Mouse (Mus musculus) embryonic facial prominence, embryonic 12.5 days (tissue): ENCODE data around the gene Srl. TPM values are rescaled to one million over a fixed set of nuclear protein-coding genes. Genes with fewer than 3 reads are reported as not detected.
A peak's percentile ranks its signal among the peaks of the same experiment; 100 is the strongest.

Experiments
- ATAC-seq: fragments of 200-750 bp; cut with Nextera tagmentation; 2 replicates; pipeline ENCODE4 v1.8.0; 2017; ENCODE audit not compliant: insufficient number of reproducible peaks, insufficient read depth, low FRiP score, low TSS enrichment
- H3K27ac ChIP-seq: fragments of 300-500 bp; sonication (generic); 2 replicates; pipeline ENCODE4 v1.5.1; 2016; ENCODE audit warnings: mild to moderate bottlenecking
- H3K27me3 ChIP-seq: fragments of 300-500 bp; sonication (generic); 2 replicates; pipeline ENCODE4 v1.6.1; 2016; ENCODE audit warnings: mild to moderate bottlenecking, moderate library complexity
- H3K36me3 ChIP-seq: fragments of 300-500 bp; sonication (generic); 2 replicates; pipeline ENCODE4 v1.6.1; 2016; ENCODE audit warnings: mild to moderate bottlenecking
- H3K4me1 ChIP-seq: fragments of 300-500 bp; sonication (generic); 2 replicates; pipeline ENCODE4 v1.6.1; 2016
- H3K4me2 ChIP-seq: fragments of 300-500 bp; sonication (generic); replicated peaks from 2 replicates; pipeline ENCODE4 v1.6.1; 2016; ENCODE audit warnings: mild to moderate bottlenecking, moderate library complexity
- H3K4me3 ChIP-seq: fragments of 300-500 bp; sonication (generic); 2 replicates; pipeline ENCODE4 v1.5.1; 2016; ENCODE audit warnings: mild to moderate bottlenecking
- H3K9ac ChIP-seq: fragments of 300-500 bp; sonication (generic); 2 replicates; pipeline ENCODE4 v1.6.1; 2016; ENCODE audit warnings: mild to moderate bottlenecking, moderate library complexity
- H3K9me3 ChIP-seq: fragments of 300-500 bp; sonication (generic); 2 replicates; pipeline ENCODE4 v1.6.1; 2016; ENCODE audit warnings: mild to moderate bottlenecking, moderate library complexity
- WGBS: fragments of 180-500 bp; shearing (Covaris S2); methylation state at CpG from one replicate; pipeline ENCODE4 v1.1.7; 2016; 5-methylcytosine and 5-hydroxymethylcytosine counted together
- polyA plus RNA-seq: library from polyadenylated mRNA; unstranded; fragments of >200 nt; fragmentation: Nextera tagmentation; extraction: Ambion mirVana; gene quantifications from 2 replicates; pipeline ENCODE4 v1.2.1, GENCODE M21; 2016

The Srl gene
- polyA plus RNA-seq, 1 experiment from 2014 or later = 31.9 TPM

DNA sequence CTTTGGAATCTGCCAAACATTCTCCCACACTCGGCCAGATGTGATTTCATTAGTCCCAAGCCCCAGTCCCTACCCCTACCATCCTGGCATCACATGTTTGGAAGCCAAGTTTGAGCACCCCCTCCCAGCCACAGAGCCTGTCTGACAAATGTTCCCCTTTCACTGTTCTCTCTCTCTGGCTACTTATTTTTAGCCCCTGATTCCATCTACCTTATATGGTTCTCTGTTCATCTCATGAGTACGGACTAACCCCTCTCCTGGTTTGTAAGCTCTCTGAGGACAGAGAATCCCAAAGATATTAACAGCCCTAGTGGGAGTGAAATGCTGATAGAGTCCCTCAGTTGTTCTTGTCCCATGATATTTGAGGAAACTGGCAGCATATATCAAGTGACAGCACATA is 30.2 kb downstream of the Srl start:
- H3K36me3 ChIP-seq = no peaks in the 10 kb centered on the region
- H3K27me3 ChIP-seq = no peaks in the 10 kb centered on the region
- no peaks in the 10 kb centered on the region for H3K9me3 ChIP-seq
- H3K9ac ChIP-seq = no peak overlapping the region
- WGBS = 76% methylated on average over 2 of the region's 2 CpGs
- H3K4me3 ChIP-seq = no peak overlapping the region
- no peak overlapping the region for H3K4me2 ChIP-seq
- no peak for ATAC-seq
- no peaks in the 10 kb centered on the region for H3K4me1 ChIP-seq
- H3K27ac ChIP-seq = no peak overlapping the region

DNA sequence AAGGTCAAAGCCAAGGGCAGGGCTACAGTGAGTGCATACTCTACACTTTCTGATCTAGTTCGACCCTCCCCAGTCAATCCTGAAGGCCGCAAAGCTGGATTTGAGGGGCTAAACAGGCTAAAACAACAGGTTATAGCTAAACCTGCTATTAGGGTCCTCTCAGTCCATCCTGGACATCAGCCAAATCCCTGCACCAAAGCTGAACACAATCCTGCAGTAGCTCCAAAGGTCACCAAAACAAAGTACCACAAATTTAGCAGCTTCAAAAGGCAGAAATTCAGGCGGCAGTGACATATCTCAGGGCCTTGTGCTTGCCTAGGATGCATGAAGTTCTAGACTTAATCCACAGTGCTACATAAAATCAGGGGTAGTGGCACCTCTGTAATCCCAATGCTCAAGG is 35.4 kb downstream of the Srl start:
- no peak overlapping the region for H3K9ac ChIP-seq
- H3K4me3 ChIP-seq = no peak overlapping the region
- no peaks in the 10 kb centered on the region for H3K36me3 ChIP-seq
- H3K9me3 ChIP-seq = no peaks in the 10 kb centered on the region
- 75% methylated on average over 3 of the region's 3 CpGs for WGBS
- no peak overlapping the region for H3K27ac ChIP-seq
- no peaks in the 10 kb centered on the region for H3K27me3 ChIP-seq
- no peak overlapping the region for H3K4me2 ChIP-seq
- H3K4me1 ChIP-seq = no peaks in the 10 kb centered on the region
- no peak for ATAC-seq

DNA sequence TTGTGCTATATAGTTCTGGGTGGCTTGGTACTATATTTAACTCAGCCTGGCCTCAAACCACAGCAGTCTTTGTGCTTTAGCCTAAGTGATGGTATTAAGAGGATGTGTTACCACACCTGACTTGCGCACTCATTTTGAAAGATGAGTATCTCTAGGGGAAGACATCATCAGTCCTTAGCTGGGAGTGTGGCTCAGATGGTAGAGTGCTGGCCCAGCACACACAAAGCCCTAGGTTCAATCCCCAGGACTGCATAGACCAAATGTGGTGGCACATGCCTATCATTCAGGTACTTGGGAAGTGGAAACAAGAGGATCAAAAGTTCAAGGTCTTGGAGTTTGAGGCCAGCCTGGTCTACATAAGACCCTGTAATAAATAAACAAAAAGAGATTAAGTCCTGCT is 38.1 kb downstream of the Srl start:
- 96% methylated on average over 1 of the region's 1 CpGs for WGBS
- H3K9me3 ChIP-seq = no peaks in the 10 kb centered on the region
- H3K36me3 ChIP-seq = no peaks in the 10 kb centered on the region
- H3K4me1 ChIP-seq = no peaks in the 10 kb centered on the region
- no peaks in the 10 kb centered on the region for H3K27me3 ChIP-seq
- no peak overlapping the region for H3K4me3 ChIP-seq
- H3K9ac ChIP-seq = no peak overlapping the region
- ATAC-seq = no peak
- no peak overlapping the region for H3K27ac ChIP-seq
- H3K4me2 ChIP-seq = no peak overlapping the region

DNA sequence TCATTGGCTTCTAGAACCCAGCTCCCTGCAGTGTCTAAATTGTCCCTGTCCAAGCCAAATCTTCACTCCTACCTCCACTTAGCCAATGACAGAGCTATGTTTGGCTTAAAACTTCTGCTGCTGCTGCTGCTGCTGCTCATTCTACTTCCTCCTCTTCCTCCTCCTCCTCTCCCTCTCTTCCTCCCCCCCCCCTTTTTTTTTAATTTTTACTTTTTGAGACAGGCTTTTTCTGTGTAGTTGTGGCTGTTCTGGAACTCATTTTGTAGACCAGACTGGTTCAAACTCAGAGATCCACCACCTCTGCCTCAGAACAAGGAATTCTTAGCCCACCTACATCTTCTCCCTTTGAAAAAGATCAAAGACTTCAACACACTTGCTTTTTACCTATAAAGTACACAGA is 39.0 kb downstream of the Srl start:
- H3K9me3 ChIP-seq = no peaks in the 10 kb centered on the region

DNA sequence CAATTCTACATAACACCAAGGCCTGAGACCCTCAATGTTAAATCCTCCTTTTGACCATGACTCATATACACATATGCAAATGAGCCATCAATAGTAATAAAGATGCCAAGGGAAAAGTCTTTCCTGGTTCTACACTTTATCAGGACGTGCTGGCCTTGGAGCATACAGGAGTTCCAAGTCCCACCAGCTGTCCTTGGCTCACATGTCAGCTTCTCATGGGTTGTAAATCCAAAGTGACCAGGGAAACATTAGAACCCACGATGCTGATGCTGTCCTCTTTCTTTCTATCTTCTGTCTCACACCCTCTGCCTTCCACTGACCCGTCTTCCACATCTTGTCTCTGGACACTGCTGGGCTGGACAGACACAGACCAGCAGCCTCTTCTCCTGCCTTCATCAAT is 39.9 kb downstream of the Srl start:
- WGBS = 81% methylated on average over 3 of the region's 3 CpGs
- Histone ChIP-seq H3K36me3 (0 out of 2 replicates have a peak, but pooled peaks cover 2% of the 10 kb centered on the region), H3K9ac (no peak overlapping the region), H3K9me3 (no peaks in the 10 kb centered on the region), H3K27ac (no peak overlapping the region), H3K4me1 (no peaks in the 10 kb centered on the region), H3K27me3 (no peaks in the 10 kb centered on the region), H3K4me3 (no peak overlapping the region), H3K4me2 (no peak overlapping the region)
- ATAC-seq = no peak

More for the DNA sequence above, 39.0 kb downstream of the Srl start:
- Histone ChIP-seq H3K4me3 (no peak overlapping the region), H3K9ac (no peak overlapping the region), H3K4me1 (no peaks in the 10 kb centered on the region), H3K36me3 (no peaks in the 10 kb centered on the region), H3K27ac (no peak overlapping the region), H3K4me2 (no peak overlapping the region), H3K27me3 (no peaks in the 10 kb centered on the region)
- no peak for ATAC-seq

DNA sequence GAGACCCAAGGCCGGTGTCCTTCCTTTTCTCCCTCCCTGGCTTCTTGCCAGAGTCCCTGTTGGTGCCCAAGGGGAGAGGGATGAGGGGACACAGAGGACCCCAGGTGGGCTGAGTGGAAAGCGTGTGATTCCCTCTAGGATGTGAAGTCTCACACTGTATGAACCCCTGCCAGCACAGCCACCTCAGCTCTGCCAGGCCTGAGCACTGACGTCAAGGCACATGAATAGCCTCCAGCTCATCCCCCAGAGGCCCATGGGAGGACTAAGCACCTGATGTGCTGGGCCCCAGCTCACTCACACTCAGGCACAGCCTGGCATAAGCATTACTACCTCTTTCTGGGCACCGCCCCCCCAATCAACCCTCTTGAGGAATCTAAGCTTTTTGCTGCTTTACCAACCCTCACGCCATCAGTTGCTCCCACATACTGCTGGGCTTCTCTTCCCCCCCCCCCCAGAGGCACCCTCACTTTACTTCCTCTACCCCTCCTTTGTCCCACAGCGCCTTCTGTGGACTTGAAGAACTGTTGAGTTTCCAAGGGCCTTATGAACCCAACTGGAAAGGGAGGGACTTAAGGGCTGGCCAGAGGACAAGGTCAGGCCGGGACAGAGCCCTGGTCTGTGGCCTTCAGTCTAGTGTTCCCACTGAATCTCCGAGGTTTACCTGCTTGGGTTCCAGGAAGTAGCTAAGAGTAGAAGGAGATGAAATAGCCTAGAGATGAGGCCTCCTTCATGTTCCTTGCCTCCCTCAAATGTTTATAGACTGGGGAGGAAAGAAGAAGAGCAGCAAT is 40.8 kb downstream of the Srl start:
- Histone ChIP-seq H3K27me3 (no peaks in the 10 kb centered on the region), H3K4me3 (no peak overlapping the region), H3K4me2 (no peak overlapping the region), H3K27ac (no peak overlapping the region), H3K36me3 (0 out of 2 replicates have a peak, but pooled peaks cover 4% of the 10 kb centered on the region), H3K9ac (no peak overlapping the region), H3K4me1 (no peaks in the 10 kb centered on the region), H3K9me3 (no peaks in the 10 kb centered on the region)
- no peak for ATAC-seq
- WGBS = 86% methylated on average over 8 of the region's 8 CpGs

DNA sequence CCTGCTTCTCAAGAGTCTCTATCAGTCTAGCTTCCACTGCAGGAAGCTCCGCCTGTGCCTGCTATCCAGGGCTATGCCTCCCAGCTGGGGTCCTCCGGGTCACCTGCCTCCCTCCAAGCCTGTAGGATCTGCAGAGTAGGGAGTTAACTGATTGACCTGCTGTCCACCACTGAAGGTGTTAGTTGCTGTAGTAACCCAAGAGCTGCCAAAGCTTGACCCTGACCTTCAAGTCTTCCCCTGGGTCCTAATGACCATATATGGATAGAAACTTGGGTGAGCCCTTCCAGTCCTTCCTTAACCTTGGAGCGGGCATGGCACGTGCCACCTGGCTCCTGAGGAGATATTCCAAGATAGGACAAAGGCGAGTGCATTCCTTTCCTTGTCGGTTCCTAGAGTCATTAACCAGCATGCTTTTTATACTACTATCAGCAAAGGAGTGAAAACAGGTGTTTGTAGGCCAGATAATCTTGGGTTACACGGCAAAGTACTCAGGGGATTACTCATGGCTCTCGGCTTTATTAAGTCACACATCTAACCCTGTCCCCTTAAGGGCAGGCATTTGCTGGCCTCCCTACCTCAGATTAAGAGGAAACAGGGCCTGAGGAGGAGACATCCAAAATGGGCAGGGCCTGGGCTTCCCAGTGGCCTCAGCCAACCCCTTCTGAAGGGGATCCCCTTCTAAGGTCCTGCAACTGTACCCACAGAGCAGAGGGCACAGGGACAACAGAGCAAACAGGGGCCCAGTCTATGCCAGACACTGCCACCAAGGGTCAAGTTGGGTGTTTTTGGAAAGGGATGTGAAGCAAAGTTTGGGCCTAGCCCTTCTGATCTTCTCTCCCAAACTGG is 43.6 kb downstream of the Srl start:
- Histone ChIP-seq H3K36me3 (0 out of 2 replicates have a peak, but pooled peaks cover 4% of the 10 kb centered on the region), H3K4me3 (no peak overlapping the region), H3K4me1 (peaks cover 7% of the 10 kb centered on the region; the same call in 1 of the 2 replicates), H3K27ac (no peak overlapping the region), H3K9me3 (no peaks in the 10 kb centered on the region), H3K4me2 (no peak overlapping the region), H3K9ac (no peak overlapping the region), H3K27me3 (no peaks in the 10 kb centered on the region)
- no peak for ATAC-seq
- 72% methylated on average over 8 of the region's 8 CpGs for WGBS

DNA sequence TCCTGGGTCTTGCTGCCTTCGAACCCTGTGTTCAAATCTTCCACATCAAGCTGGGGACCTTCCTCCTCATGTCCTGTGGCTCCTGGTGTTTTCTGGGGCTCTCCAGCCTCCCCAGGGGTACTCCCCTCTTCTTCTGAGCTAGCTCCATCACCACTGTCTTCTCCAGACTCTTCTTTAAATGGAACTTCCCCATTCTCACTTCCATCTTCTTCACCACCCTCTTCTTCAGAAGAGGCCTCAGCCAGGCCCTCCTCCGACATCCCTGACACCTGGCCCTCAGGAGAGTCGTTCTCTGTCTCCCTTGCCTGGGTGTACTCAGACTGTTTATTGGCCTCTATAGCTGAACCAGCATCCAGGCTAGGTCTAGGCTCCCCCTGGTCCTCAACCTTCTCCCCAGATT is 45.1 kb downstream of the Srl start:
- no peak overlapping the region for H3K4me2 ChIP-seq
- no peak overlapping the region for H3K4me3 ChIP-seq
- no peak overlapping the region for H3K27ac ChIP-seq
- H3K27me3 ChIP-seq = no peaks in the 10 kb centered on the region
- no peak for ATAC-seq
- no peaks in the 10 kb centered on the region for H3K9me3 ChIP-seq
- H3K9ac ChIP-seq = no peak overlapping the region
- H3K36me3 ChIP-seq = peaks cover 10% of the 10 kb centered on the region
- H3K4me1 ChIP-seq = peaks cover 7% of the 10 kb centered on the region; the same call in 1 of the 2 replicates
- 85% methylated on average over 3 of the region's 3 CpGs for WGBS

DNA sequence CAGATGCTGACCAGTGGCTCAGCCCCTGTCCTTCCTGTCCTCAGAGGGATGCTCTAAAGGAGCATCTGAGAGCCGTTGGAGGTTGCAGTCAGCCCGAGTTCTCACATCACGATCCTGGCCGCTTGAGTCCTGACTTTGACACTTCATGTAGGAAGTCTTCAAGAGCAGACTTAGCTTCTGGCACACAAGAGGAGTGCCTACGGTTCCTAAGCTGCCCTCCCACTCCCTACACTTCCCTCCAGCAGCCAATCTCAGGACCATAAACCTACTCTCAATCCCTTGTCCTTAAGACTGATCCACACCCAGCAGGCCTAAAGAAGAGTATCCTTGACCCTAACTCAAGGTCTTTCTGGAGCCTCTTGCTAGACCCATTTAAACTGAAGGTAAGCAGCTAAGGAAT is 45.8 kb downstream of the Srl start:
- Histone ChIP-seq H3K4me1 (peaks cover 7% of the 10 kb centered on the region; the same call in 1 of the 2 replicates), H3K9me3 (no peaks in the 10 kb centered on the region), H3K36me3 (peaks cover 10% of the 10 kb centered on the region), H3K4me2 (no peak overlapping the region), H3K4me3 (no peak overlapping the region), H3K9ac (no peak overlapping the region), H3K27me3 (no peaks in the 10 kb centered on the region), H3K27ac (no peak overlapping the region)
- 81% methylated on average over 5 of the region's 5 CpGs for WGBS
- no peak for ATAC-seq

DNA sequence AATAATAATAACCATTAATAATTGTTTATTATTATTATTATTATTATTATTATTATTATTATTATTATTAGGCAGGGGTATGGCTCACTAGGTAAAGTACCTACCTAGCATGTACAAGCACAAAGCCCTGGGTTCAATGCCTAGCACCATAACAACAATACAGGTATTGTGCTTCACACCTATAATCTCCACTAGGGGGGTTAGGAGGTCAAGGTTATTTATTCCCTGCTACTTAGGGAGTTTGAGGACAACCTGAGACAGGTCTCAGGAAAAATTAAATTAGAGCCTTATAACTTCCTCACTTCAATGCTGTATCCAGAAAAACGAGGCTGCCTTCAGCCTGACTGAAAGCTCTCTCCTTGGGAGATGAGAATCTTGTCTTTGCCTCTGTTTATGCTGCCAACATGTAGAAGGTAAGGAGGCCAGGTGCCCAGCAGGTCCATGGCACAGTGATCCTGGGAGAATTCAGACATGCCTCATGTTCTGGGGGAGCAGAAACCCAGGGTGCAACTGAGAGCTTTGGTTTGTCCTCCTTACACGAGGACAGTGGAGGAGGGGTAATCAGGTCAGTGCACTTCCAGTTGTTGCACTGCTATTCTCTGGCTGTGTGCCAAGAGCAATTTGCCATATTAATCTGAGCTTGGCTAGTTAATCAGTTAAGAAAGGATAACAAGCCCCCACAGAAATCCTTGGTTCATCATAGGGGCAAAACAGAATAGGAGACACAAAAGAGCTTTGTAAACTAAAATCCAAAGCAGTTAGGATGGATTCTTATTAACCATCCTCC is 48.6 kb downstream of the Srl start:
- Histone ChIP-seq H3K4me1 (peaks cover 10% of the 10 kb centered on the region; the same call in 1 of the 2 replicates), H3K4me3 (no peak overlapping the region), H3K36me3 (peaks cover 10% of the 10 kb centered on the region), H3K27me3 (no peaks in the 10 kb centered on the region), H3K4me2 (no peak overlapping the region), H3K9me3 (no peaks in the 10 kb centered on the region), H3K9ac (no peak overlapping the region), H3K27ac (no peak overlapping the region)
- 51% methylated on average over 2 of the region's 2 CpGs for WGBS
- no peak for ATAC-seq

DNA sequence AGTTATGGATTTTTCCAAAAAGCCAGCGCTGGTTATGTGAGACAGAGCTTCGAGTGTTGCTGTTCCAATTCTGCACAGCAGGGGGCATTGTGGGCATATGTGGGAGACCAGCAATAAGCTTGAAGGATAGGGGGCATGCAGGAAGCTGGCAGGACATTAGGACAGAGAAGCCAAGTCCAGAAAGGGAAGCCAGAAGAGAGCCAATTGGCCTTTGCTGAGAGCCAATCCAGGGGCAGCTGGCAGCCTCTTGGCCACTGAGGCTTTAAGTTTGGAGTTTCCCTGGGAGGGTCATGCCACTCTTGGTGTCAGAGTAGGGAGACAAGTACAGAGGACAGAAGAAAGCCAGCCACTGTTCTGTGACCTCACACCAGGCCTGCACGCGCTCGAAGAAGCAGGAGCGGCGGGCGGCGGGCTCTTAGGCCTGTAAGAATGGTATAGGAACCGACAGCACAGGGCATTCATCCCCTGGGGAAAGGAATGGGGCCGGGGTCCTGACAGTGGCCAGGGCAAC is 52.4 kb downstream of the Srl start:
- WGBS = 63% methylated on average over 11 of the region's 11 CpGs
- Histone ChIP-seq H3K36me3 (peaks cover 23% of the 10 kb centered on the region), H3K4me1 (peaks cover 10% of the 10 kb centered on the region; the same call in 1 of the 2 replicates), H3K27me3 (no peaks in the 10 kb centered on the region), H3K9ac (no peak overlapping the region), H3K9me3 (no peaks in the 10 kb centered on the region), H3K27ac (0 out of 2 replicates have a peak overlapping the region, but pooled peaks have one; percentile 27), H3K4me3 (no peak overlapping the region), H3K4me2 (no peak overlapping the region)
- ATAC-seq = peak; percentile 41; the same call in 1 of the 2 replicates
